Mouse (Mus musculus) heart, adult 18-20 months (tissue): ENCODE results near the gene Slc2a3. TPM values are rescaled to one million over a fixed set of nuclear protein-coding genes. Genes with fewer than 3 reads are reported as not detected.
"Not testable (repeated sequence)": the region's sequence is repeated elsewhere in the genome, so short reads cannot be mapped to it uniquely, and the experiment has no call there.

Experiments
- DNase-seq, 2 experiments: peaks; one replicate each; pipeline ENCODE4 v3.0.0; 2021 to 2022; ENCODE audit warnings: mixed read lengths in 1 of 2
- total RNA-seq, 2 experiments: library from RNA; stranded (reverse); gene quantifications; 2 replicates each; pipeline ENCODE4 v1.2.3; 2021

Gene Slc2a3
- total RNA-seq, 2 experiments from 2014 or later, result 2.7 to 3.5 TPM

DNA sequence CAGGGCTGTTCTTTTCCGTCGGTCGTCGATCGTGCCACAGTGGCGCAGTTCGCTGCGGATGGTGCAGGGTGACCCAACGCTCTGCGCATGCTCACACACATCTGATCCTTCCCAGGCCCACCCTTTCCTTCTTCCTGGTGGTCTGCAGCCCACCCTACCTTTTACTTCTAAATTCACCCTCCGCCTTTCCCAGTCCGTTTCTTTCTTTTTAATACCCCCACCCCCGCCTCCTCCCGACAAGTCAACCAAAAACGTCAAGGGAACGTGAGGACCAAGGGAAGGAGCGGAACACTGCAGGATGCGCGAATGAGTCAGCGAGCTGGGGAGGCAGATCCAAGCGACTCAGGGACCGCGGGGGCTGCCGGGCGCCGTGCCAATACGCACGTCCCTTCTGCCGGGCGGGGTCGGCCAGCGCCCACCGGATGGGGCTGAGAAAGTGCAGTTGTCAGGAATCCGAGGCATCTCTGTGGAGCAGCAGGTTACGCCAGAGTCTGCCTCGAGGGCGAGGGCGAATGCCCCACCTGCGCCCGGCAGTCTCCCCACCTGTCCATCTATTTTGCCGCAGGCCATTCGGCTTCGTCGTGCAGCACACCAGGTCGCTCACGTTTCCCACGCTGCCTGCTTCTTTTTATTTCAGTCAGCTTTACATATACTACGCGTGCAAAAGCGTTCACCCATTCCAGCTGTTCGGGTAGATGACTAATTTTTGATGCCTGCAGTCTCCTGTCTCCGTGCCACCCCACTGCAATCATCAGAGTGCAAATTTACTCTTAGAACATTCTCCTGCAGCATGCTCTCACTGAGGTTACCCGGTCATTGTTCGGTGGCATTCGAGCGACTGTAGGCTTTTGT is 36.8 kb downstream of the Slc2a3 start:
- DNase-seq, result peak; percentile 37 to 48

DNA sequence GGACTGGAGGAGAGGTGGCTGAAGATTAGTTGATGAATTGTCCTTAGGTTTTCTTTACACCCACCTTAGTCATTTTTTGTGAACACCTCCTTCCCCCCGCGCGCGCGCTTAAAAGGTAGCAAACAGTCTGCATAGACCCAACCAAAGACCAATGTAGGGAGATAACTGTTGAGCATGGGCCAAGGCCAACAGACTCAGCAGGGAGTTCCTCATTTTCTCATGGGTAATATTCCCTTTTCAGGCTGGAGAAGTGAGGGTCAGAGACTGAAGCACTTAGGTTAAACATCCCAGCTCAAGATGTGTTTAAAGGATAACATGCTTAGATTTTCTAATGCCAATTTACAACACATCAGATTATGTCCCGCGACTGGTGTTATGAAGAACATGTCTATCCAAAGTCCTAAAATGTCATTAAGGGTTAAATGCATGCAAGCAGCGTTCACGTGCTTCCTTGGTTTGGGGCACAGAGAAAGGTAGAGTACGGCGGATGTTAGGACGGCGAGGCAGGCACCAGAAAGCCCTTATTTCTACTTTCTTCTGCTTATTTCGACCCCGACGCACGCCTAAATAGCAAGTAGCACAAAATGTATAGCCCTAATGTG is 37.5 kb downstream of the Slc2a3 start:
- DNase-seq, result no peak

DNA sequence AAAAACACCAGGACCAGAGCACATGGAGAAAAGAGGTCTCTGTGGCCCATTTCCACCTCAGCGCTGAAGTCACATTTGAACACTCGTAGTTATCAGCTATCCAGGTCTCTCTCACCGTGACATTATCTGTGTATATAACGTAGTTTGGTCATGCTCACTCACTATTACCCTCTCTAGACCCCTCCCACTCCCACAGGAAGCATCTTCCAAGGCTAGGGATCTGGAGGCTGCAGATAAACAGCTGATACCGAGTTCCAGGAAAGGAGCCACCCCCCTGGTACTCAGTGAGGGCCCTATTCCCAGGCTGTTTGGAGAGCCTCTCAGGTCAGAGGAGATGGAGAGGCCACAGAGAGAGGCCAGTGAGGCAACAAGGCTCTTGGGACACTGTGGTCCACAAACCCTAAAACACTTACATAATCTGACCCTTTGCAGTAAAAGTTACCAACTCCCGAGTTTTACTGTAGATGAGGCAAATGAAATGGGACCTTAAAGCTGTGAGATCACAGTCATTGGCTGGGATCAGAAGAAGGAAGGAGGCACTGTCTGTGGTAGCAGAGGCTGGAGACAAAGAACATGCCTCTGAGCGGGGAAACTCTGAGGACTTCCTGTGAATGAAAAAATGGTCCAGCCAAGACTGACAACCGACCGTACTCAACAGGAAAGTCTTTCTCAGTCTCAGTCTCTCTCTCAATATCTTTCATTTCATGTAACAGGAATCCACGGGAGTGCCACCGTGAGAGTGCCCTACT is 38.3 kb downstream of the Slc2a3 start:
- no peak for DNase-seq

DNA sequence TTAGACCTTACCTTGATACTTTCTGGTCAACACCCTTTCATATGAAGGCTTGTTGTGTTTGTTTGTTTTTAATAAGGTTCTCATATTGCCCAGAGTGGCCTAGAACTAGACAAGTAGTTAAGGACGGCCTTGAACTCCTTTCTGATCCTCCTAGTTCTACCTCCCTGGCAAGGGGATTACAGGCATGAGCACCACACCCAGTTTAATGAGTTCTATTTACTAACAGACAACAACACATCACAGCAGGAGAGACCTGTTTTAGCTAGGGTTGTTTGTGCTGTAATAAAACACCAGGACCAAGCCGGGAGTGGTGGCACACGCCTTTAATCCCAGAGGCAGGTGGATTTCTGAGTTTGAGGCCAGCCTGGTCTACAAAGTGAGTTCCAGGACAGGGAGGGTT is 39.0 kb downstream of the Slc2a3 start:
- DNase-seq, result no peak

DNA sequence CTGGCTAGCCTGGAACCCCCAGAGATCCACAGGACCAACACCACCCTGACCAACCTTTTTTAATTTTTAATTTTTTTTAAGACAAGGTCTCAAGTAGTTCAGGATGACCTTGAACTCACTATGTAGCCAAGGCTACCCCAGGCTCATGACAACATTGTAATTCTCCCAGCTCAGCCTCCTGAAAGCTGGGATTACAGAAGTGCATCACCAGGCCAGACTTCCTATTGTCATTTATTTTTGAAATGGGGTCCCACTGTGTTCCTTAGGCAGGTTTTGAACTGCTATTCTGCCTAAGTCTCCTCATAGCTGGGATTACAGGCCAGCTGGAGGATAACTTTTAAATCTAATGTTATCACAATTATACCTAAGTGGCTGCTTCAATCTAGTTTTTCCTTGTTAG is 39.5 kb downstream of the Slc2a3 start:
- DNase-seq, result no peak

DNA sequence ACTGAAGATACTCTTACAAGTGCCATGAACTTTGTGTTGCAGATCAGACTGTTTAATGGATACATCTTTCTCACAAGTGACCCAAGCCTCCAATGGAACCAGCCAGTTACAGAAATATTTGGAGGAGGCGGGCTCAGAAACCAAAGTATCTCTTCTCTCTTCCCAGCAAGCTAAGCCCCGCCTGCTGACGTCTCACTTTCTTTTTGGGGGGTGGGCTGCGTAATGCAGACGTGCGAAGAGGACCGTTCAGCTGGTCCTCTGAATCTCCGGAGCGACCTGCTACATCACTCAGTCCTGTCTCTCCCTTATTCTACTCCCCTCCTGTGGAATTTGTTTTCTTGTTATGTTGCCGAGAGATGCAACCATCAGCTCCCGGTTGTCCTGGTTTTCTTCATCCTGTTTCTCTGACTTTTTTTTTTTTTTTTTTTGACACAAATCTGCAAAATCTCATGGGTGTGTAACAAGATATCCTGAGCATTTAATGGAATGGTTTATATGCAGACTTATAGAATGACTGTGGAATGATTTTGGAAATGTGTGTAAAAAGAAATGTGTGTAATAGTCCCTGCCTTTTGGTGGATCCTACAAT is 40.3 kb downstream of the Slc2a3 start:
- DNase-seq, result peak; percentile 77 to 82

DNA sequence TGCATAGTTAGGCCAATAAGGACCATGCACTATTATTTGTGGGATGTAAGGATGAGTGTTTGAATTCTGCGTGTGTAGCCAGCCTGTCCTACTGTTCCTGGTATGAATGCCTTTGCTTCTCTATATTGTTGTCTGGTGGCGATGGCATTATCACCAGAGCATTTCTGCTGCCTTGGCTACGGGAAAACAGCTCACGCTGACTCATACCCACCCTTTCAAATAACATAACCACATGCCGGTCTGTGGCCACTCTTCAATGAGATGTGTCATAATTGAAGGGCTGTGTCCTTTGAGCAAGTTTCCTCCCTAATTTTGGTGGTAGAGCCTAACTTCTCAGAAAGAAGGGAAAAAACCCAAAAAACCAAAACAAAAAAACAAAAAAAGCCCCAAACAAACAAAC is 42.7 kb downstream of the Slc2a3 start:
- DNase-seq, result no peak

DNA sequence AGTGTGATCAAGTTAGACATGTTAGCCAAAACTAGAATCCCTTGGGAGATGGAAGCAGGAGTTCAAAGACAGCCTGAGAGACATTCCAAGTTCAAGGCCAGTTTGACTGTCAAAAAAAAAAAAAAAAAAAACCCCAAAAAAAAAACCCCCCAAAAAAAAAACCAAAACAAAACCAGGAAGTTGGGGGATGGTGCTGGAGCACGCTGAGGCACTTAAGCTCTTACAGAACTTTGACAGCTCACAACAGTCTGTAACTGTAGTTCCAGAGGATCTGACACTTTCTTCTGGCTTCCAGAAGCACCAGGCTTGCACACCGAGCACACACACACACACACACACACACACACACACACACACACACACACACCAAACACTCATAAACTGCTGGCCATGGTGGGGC is 45.5 kb downstream of the Slc2a3 start:
- DNase-seq, result no peak

DNA sequence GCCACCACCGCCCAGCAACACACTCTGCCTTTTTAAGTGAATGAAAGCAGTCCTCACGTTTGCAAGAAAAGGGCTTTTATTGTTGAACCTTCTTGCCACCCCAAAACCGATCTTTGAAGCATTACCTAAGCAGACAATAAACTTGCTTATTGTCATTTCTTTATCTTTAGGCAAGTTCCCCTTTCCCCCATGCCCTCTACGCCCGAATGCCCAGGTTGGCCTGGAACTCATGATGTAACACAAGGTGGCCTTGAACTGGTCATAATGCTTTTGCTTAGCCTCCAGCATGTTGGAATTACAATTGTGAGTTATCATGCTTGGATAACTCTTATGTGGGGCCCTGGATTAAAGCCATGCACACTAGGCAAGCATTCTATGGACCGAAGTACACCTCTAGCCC is 50.9 kb downstream of the Slc2a3 start:
- DNase-seq, result no peak

DNA sequence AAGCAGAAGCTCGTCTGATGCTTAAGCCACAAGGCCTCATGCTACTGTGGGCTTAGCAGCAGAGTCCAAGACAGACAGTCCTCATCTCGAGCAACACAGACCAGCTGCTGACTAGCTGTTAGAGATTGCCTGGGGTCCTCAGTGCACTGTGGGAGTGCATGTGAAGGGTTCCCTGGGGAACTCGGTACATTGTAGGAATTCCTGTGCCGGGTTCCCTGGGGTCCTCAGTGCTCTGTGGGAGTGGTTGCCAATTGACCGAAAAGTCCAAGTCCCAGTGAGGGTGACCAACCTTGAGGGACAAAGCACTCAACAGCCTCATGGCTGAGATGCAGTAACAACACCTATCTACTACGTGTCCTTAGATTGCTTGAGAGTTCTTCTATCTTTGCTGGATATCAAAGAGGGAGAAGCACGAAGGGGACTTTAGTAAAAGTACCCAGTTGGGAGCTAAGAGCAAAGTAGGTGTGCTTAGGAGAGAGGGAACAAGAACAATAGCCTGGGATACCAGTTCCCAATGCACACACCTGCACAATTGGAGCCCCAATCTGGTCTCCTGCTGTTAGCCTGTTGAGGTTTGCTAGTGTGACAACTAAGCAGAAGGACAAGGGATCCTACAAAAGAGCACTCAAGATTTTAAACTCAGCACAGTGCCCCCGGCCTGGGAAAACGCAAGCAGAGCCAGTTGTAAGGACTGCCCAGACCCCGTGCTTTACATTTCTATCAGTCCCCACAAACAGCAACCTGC is 56.8 kb downstream of the Slc2a3 start:
- no peak for DNase-seq

DNA sequence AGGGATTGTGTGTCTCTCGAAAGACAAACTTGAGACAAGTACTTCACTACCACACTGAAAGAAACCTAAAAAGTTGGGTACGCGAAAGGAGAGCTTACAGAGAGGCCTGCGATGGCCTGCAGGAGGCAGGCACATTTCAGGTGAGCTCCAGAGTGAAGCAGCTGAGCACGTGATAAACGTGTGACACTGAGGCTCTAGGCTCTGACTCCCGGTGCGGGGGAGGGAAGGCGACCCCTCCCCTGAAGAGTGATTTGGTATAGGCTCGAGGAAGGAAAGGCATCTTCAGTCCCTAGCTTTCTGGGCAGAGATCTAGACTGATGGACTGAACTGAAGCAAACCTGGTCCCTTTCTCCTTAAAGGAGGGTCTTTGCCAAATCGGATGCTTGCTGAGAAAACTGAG is 58.1 kb downstream of the Slc2a3 start:
- DNase-seq, result no peak

DNA sequence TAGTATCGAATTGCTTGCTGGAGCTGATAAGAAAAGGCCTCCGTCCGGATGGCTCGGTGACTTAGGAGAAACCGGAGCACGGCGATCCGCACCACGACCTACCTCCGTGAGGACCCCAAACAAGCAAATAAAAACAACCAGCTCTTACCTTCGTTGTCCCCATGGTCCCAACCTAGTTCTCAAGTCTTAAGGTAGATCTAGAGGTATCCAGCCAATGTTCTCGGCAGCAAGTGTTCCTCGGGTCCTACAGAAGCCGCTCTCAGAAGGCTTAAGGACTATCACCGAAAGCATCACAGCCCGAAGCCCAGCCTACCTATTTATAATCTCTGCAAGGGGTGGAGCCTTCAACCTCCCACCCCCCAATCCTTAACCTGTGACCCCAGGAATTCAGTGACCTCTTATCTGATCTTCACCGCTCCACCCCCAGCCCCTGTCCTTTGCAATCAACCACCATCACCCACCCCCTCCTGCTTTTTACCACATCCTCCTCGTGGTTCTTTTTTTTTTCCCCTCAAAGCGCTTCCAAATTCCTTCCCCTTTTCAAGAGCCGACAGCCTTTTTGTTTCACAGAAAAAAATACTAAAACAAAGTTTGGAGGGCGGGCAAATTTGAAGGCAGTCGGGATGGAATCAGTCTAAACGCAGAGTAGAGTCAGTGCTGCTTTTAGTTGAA is 59.1 kb downstream of the Slc2a3 start:
- peak; percentile 49 to 62 for DNase-seq

DNA sequence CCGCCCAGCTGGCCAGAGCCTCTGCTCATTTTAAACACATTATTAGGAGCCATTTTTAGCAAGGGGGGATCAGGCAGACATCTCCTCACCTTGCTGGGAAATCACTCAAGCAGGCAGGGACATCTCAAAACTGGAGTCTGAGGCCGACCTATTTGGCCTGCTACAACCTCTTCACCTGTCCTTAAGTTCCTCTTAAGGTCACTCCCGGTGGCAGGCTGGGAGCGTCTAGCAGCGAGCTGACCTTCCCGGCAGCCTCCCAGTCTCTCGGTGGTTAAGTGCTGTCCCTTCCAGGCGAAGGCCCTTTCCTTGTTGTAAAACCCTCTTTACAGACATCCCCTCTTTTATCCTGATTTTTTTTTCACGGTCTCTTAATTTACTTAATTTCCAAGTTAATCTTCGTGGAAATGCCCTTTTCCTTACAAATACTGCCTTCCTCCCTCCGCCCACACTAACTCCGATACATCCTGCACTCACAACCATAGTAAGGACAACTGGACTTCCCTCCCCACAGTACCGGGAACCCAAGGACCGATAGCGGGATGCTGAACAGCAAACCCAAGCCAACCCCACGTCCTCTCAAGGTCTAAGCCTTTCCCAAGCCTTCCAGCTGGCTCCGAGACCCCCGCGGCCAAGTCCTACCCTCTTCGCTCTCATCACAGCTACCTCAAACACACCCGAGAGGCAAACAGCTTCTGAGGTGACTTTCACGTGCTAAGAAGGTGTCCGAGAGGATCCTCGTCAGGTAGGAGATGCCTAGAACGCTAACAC is 59.8 kb downstream of the Slc2a3 start:
- peak in 1 of 2 experiments; percentile 10 for DNase-seq

DNA sequence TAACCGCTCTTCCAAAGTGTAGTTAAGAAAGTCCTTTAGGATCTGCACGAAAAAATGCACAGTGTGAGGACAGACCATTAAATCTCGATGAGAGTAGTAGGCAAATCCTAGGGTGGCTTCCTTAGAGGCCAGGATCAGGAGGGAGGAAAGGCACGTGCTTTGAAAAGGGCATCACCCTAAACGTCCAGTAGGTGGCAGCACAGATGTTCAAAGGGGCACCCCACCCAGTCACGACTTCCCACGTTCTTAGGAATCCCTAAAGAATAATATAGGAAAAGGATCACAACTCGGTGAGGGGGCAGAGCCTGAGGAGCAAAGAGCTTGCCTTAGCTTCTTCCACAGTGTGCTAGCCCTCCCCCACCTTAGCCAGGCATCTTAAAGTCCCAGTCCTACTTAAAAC is 61.5 kb downstream of the Slc2a3 start:
- peak; percentile 74 to 89 for DNase-seq

DNA sequence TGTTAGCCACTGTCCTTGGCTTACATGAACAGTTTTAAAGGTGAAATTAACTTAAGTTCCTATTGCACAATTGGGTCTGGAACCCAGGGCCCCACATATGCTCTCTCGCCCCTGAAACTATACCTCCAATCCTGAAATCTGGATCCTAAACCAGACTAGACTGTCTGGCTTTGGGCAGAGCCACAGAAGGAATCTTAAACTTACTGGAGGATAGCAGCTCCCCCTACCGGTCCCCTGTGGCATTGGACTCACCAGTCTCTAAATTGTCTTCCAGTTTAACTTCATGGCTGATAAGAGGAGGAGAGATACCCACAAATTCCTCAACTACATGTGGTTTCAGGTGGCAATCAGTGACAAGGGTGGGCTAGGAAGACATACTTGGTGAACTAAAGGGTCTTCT is 81.5 kb downstream of the Slc2a3 start:
- DNase-seq, result peak; percentile 41 to 76

DNA sequence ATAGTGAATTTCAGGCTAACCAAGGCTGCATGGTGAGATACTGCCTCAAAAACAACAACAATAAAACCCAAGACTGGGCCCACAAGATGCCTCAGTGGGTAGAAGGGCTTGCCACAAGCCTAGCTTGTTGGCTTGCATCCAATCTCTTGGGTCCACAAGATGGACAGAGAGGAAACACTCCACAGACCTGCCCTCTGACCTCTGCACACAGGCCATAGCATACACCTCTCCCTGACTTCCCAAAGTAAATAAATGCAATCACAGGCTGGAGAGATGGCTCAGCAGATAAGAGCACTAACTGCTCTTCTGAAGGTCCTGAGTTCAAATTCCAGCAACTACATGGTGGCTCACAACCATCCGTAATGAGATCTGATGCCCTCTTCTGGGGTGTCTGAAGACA is 83.2 kb downstream of the Slc2a3 start:
- DNase-seq, result not testable (repeated sequence)

DNA sequence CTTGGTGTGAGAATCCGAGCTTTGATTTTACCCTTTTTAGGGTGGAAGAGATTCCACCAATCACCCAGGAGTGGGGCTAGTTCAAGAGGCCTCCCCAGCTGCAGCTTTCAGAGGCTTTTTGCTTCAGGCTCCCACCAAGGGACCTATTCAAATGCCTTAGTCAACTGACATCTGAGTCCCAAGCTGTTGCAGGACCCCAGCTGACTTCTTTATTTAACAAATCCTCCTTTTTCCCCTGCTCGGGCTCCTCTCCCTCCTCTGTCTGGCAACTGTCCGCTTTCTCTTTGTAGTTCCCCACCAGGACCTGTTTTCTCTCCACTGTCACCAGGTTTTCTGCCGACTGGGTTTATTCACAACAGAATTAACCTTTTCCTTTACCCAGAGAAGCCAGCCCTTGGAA is 85.6 kb downstream of the Slc2a3 start:
- no peak for DNase-seq

DNA sequence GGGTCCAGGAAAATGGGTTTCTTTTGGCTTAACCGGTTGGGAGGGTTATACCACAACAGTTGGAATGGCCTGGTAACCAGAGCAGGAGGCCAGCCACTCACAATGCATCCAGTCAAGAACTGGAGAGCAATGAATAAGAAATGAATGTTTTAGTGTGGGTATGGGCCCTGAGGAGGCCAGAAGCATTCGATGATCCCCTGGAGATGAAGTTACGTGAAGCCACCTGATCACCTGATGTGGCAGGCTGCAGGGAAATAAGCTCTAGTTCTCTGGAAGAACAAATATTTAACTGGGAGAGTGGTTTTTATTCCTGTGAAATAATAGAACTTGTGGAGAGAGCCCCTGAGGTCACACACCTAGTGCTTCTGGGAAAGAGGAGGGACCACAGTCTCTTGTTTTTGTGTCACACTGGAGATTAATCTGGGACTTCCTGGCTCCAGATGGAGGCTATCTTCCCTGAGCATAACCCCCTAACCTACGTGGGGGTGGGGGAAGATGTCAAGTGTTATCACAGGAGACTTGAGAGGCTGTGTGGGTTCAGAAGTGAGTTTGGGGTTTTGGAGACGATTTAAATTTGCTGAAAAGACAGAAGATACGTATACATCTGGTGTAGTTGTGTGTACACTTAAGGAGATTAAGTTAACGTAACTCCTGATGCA is 86.6 kb downstream of the Slc2a3 start:
- no peak for DNase-seq

DNA sequence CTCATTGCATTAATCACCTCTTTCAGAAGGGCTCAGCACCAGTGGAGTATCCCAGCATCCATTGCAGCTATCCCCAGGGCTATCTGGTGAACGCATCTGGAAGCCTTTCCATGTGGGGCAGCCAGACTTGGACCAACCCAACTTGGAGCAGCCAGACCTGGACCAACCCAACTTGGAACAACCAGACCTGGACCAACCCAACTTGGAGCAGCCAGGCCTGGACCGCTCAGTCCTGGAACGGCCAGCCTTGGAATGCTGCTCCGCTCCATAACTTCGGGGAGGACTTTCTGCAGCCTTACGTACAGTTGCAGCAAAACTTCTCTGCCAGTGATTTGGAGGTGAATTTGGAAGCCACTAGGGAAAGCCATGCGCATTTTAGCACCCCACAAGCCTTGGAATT is 88.3 kb downstream of the Slc2a3 start:
- not testable (repeated sequence) for DNase-seq

DNA sequence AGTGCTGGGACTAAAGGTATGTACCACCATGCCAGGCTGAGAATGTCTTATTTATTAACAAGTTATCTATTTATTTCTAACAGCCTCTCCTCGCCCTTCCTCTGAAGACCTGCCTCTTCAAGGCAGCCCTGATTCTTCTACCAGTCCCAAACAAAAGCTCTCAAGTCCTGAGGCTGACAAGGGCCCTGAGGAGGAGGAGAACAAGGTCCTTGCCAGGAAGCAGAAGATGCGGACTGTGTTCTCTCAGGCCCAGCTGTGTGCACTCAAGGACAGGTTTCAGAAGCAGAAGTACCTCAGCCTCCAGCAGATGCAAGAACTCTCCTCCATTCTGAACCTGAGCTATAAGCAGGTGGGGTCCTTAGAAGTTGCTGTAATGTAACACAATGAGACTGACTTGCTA is 90.0 kb downstream of the Slc2a3 start:
- DNase-seq, result no peak
